Mouse (Mus musculus): ENCODE measurements at regions not wholly inside any gene's neighbourhood (a gene's known extent, or its start where the extent isn't known, plus 50 kb on each side); places are given as distances from the start of the nearest gene placed in this dataset.

DNA sequence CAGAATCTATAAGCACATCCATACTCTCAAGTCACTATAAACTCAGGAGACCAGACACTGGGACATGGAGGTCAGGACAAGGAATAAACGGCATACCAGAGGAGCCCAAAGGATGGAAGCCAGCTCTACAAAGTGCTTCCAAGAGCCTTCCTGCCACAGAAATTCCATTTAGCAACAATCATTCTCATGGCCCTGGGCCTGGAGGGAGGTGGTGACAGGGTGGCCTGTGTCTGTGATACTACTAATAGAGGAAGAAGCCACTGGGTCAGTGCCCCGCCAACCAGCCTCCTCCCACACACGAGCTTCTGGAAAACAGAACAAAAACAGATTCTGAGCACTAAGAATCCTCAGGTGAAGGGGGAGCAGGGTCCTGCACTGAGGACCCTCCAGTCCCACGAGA, 145.8 kb upstream of the Pkdcc start:
- TF ChIP-seq CTCF (IDR thresholded peaks at IDR 0.05; ENCODE audit: extremely low read depth, insufficient read depth, low read length) (no peak), POLR2A (IDR thresholded peaks at IDR 0.05; ENCODE audit: extremely low read depth, insufficient read depth, low read length) (no peak)

All from cortical plate, adult 2 months (tissue).